Mouse (Mus musculus): ENCODE measurements around the gene Otulinl. TPM values are rescaled to one million over a fixed set of nuclear protein-coding genes. Genes with fewer than 3 reads are reported as not detected.

Otulinl gene
- polyA plus RNA-seq (2017; shearing (Covaris generic)): 309 TPM

GRCm38 (mm10) chr15:27681419-27682187 lies at the start of gene Otulinl:
Gene Otulinl, minus strand, starts transcription at chr15:27681579.

GRCm38 (mm10) chr15:27630601-27631383 lies 50.6 kb downstream of the Otulinl start, which contains the start of gene Otulin:
Gene Otulin, minus strand, starts transcription at chr15:27630693.

Other genes starting within 250 kb of the Otulinl start
- gene Ank, start 214.9 kb downstream of the Otulinl start, polyA plus RNA-seq (2017; shearing (Covaris generic)): 18.1 TPM
- 125 TPM for gene Otulin, start 50.9 kb downstream of the Otulinl start, polyA plus RNA-seq (2017; shearing (Covaris generic))